Mouse (Mus musculus) hindbrain, embryonic 12.5 days (tissue): ENCODE data around the gene Usp10. TPM values are rescaled to one million over a fixed set of nuclear protein-coding genes. Genes with fewer than 3 reads are reported as not detected.

Source experiments
- ATAC-seq: fragments of 200-750 bp; cut with Nextera tagmentation; 2 replicates; pipeline ENCODE4 v1.8.0; 2017; ENCODE audit warnings: moderate TSS enrichment; ENCODE audit not compliant: low FRiP score
- H3K27ac ChIP-seq: fragments of 300-500 bp; sonication (generic); 2 replicates; pipeline ENCODE4 v1.5.1; 2016; ENCODE audit warnings: mild to moderate bottlenecking
- H3K27me3 ChIP-seq: fragments of 300-500 bp; sonication (generic); 2 replicates; pipeline ENCODE4 v1.6.1; 2016; ENCODE audit warnings: mild to moderate bottlenecking
- H3K36me3 ChIP-seq: fragments of 300-500 bp; sonication (generic); 2 replicates; pipeline ENCODE4 v1.6.1; 2016; ENCODE audit warnings: mild to moderate bottlenecking
- H3K4me1 ChIP-seq: fragments of 300-500 bp; sonication (generic); 2 replicates; pipeline ENCODE4 v1.6.1; 2016
- H3K4me2 ChIP-seq: fragments of 300-500 bp; sonication (generic); replicated peaks from 2 replicates; pipeline ENCODE4 v1.6.1; 2016; ENCODE audit warnings: mild to moderate bottlenecking
- H3K4me3 ChIP-seq: fragments of 300-500 bp; sonication (generic); 2 replicates; pipeline ENCODE4 v1.5.1; 2016; ENCODE audit warnings: mild to moderate bottlenecking
- H3K9ac ChIP-seq: fragments of 300-500 bp; sonication (generic); 2 replicates; pipeline ENCODE4 v1.6.1; 2016; ENCODE audit warnings: mild to moderate bottlenecking, moderate library complexity
- H3K9me3 ChIP-seq: fragments of 300-500 bp; sonication (generic); replicated peaks from 2 replicates; pipeline ENCODE4 v1.6.1; 2016; ENCODE audit warnings: mild to moderate bottlenecking
- WGBS: fragments of 180-500 bp; shearing (Covaris S2); methylation state at CpG from one replicate; pipeline ENCODE4 v1.1.7; 2016; 5-methylcytosine and 5-hydroxymethylcytosine counted together
- polyA plus RNA-seq: library from polyadenylated mRNA; unstranded; fragments of >200 nt; fragmentation: Nextera tagmentation; extraction: Ambion mirVana; gene quantifications from 2 replicates; pipeline ENCODE4 v1.2.1, GENCODE M21; 2016

The Usp10 gene
- polyA plus RNA-seq, 1 experiment from 2014 or later, result 141 TPM

- Histone ChIP-seq H3K27me3 (peaks cover 28% of the 10 kb centered on the region), H3K4me1 (0 out of 2 replicates have a peak, but pooled peaks cover 4% of the 10 kb centered on the region), H3K27ac (no peak overlapping the region), H3K4me2 (no peak overlapping the region), H3K9me3 (no peaks in the 10 kb centered on the region), H3K9ac (no peak overlapping the region), H3K36me3 (no peaks in the 10 kb centered on the region), H3K4me3 (no peak overlapping the region)
- 81% methylated on average over 4 of the region's 4 CpGs for WGBS
- no peak for ATAC-seq
These were observed 13.1 kb upstream of the Usp10 start for GRCm38 (mm10) chr8:119897069-119897468.

GRCm38 (mm10) chr8:119897933-119898332 lies 12.2 kb upstream of the Usp10 start:
- H3K9ac ChIP-seq, result no peak overlapping the region
- no peak overlapping the region for H3K27ac ChIP-seq
- H3K36me3 ChIP-seq, result no peaks in the 10 kb centered on the region
- WGBS, result 23% methylated on average over 13 of the region's 13 CpGs
- H3K27me3 ChIP-seq, result peaks cover 28% of the 10 kb centered on the region
- 0 out of 2 replicates have a peak, but pooled peaks cover 4% of the 10 kb centered on the region for H3K4me1 ChIP-seq
- H3K9me3 ChIP-seq, result no peaks in the 10 kb centered on the region
- no peak for ATAC-seq
- no peak overlapping the region for H3K4me3 ChIP-seq
- H3K4me2 ChIP-seq, result no peak overlapping the region

- no peak overlapping the region for H3K4me2 ChIP-seq
These were observed 8.8 kb upstream of the Usp10 start for GRCm38 (mm10) chr8:119901349-119901748.

GRCm38 (mm10) chr8:119901952-119902351 lies 8.2 kb upstream of the Usp10 start:
- Histone ChIP-seq H3K4me1 (0 out of 2 replicates have a peak, but pooled peaks cover 7% of the 10 kb centered on the region), H3K9ac (no peak overlapping the region), H3K4me2 (no peak overlapping the region), H3K27ac (no peak overlapping the region), H3K36me3 (no peaks in the 10 kb centered on the region), H3K27me3 (peaks cover 26% of the 10 kb centered on the region), H3K9me3 (no peaks in the 10 kb centered on the region), H3K4me3 (no peak overlapping the region)
- WGBS, result 78% methylated on average over 8 of the region's 8 CpGs
- no peak for ATAC-seq

More at GRCm38 (mm10) chr8:119901349-119901748, 8.8 kb upstream of the Usp10 start:
- Histone ChIP-seq H3K27ac (no peak overlapping the region), H3K4me3 (no peak overlapping the region), H3K4me1 (0 out of 2 replicates have a peak, but pooled peaks cover 7% of the 10 kb centered on the region), H3K9me3 (no peaks in the 10 kb centered on the region), H3K9ac (no peak overlapping the region), H3K27me3 (peaks cover 28% of the 10 kb centered on the region), H3K36me3 (no peaks in the 10 kb centered on the region)
- WGBS, result 85% methylated on average over 3 of the region's 3 CpGs
- no peak for ATAC-seq

GRCm38 (mm10) chr8:119904323-119904911 lies 5.7 kb upstream of the Usp10 start:
- H3K4me1 ChIP-seq, result 0 out of 2 replicates have a peak, but pooled peaks cover 3% of the 10 kb centered on the region
- ATAC-seq, result no peak
- no peak overlapping the region for H3K4me2 ChIP-seq
- H3K27me3 ChIP-seq, result peaks cover 4% of the 10 kb centered on the region; the same call in 1 of the 2 replicates
- H3K9ac ChIP-seq, result no peak overlapping the region
- WGBS, result 61% methylated on average over 12 of the region's 12 CpGs
- H3K27ac ChIP-seq, result no peak overlapping the region
- no peaks in the 10 kb centered on the region for H3K9me3 ChIP-seq
- H3K4me3 ChIP-seq, result no peak overlapping the region
- no peaks in the 10 kb centered on the region for H3K36me3 ChIP-seq

GRCm38 (mm10) chr8:119910547-119911257 lies 542 bp downstream of the Usp10 start, which contains the start of gene Gm20388:
Gm20388 (plus strand) TSS chr8:119910841.
- under 1% methylated on average over 82 of the region's 97 CpGs for WGBS

GRCm38 (mm10) chr8:119911258-119911962 lies 1.2 kb downstream of the Usp10 start:
- Histone ChIP-seq H3K9me3 (no peaks in the 10 kb centered on the region), H3K4me2 (peak overlapping the region; percentile 80), H3K27ac (peak overlapping the region; percentile 95), H3K4me3 (peak overlapping the region; percentile 75), H3K9ac (peak overlapping the region; percentile 84), H3K36me3 (no peaks in the 10 kb centered on the region), H3K27me3 (no peaks in the 10 kb centered on the region), H3K4me1 (peaks cover 39% of the 10 kb centered on the region)
- ATAC-seq, result peak; percentile 74
- WGBS, result under 1% methylated on average over 30 of the region's 30 CpGs

More at GRCm38 (mm10) chr8:119910547-119911257, 542 bp downstream of the Usp10 start, which contains the start of gene Gm20388:
- Histone ChIP-seq H3K27ac (peak within 1 kb of the TSS; percentile 95), H3K9me3 (no peaks in the 10 kb centered on the region), H3K4me3 (peak within 1 kb of the TSS; percentile 75), H3K36me3 (no peaks in the 10 kb centered on the region), H3K4me1 (peaks cover 33% of the 10 kb centered on the region), H3K9ac (peak within 1 kb of the TSS; percentile 84), H3K4me2 (peak within 1 kb of the TSS; percentile 80), H3K27me3 (no peaks in the 10 kb centered on the region)
- ATAC-seq, result peak; percentile 96

GRCm38 (mm10) chr8:119912643-119913042 lies 2.5 kb downstream of the Usp10 start:
- Histone ChIP-seq H3K4me1 (peaks cover 45% of the 10 kb centered on the region), H3K4me3 (peak overlapping the region; percentile 75; the same call in 1 of the 2 replicates)
- 46% methylated on average over 6 of the region's 6 CpGs for WGBS

GRCm38 (mm10) chr8:119913181-119913580 lies 3.0 kb downstream of the Usp10 start:
- no peaks in the 10 kb centered on the region for H3K36me3 ChIP-seq
- peak overlapping the region; percentile 80 for H3K4me2 ChIP-seq
- H3K9ac ChIP-seq, result no peak overlapping the region
- H3K27ac ChIP-seq, result no peak overlapping the region
- H3K4me3 ChIP-seq, result no peak overlapping the region
- no peak for ATAC-seq
- no peaks in the 10 kb centered on the region for H3K27me3 ChIP-seq
- H3K4me1 ChIP-seq, result peaks cover 45% of the 10 kb centered on the region
- no peaks in the 10 kb centered on the region for H3K9me3 ChIP-seq
- 71% methylated on average over 3 of the region's 3 CpGs for WGBS

More at GRCm38 (mm10) chr8:119912643-119913042, 2.5 kb downstream of the Usp10 start:
- ATAC-seq, result no peak
- Histone ChIP-seq H3K4me2 (peak overlapping the region; percentile 80), H3K36me3 (no peaks in the 10 kb centered on the region), H3K9ac (peak overlapping the region; percentile 43; the same call in 1 of the 2 replicates), H3K27me3 (no peaks in the 10 kb centered on the region), H3K27ac (no peak overlapping the region), H3K9me3 (no peaks in the 10 kb centered on the region)

GRCm38 (mm10) chr8:119914161-119914560 lies 4.0 kb downstream of the Usp10 start:
- Histone ChIP-seq H3K4me2 (peak overlapping the region; percentile 8; the same call in 1 of the 2 replicates), H3K27ac (no peak overlapping the region), H3K27me3 (no peaks in the 10 kb centered on the region), H3K4me1 (peaks cover 45% of the 10 kb centered on the region), H3K4me3 (no peak overlapping the region), H3K9me3 (no peaks in the 10 kb centered on the region), H3K9ac (no peak overlapping the region), H3K36me3 (0 out of 2 replicates have a peak, but pooled peaks cover 6% of the 10 kb centered on the region)
- no peak for ATAC-seq
- 55% methylated on average over 2 of the region's 2 CpGs for WGBS

GRCm38 (mm10) chr8:119915298-119915697 lies 5.1 kb downstream of the Usp10 start:
- no peak overlapping the region for H3K4me3 ChIP-seq
- no peak overlapping the region for H3K27ac ChIP-seq
- H3K4me2 ChIP-seq, result no peak overlapping the region
- H3K9me3 ChIP-seq, result no peaks in the 10 kb centered on the region
- WGBS, result 92% methylated on average over 4 of the region's 4 CpGs
- H3K4me1 ChIP-seq, result peaks cover 45% of the 10 kb centered on the region
- H3K36me3 ChIP-seq, result 0 out of 2 replicates have a peak, but pooled peaks cover 6% of the 10 kb centered on the region
- no peaks in the 10 kb centered on the region for H3K27me3 ChIP-seq
- H3K9ac ChIP-seq, result no peak overlapping the region
- ATAC-seq, result no peak
